Mouse (Mus musculus) kidney, adult 2 months (tissue): ENCODE results near the gene Cmtm3. TPM values are rescaled to one million over a fixed set of nuclear protein-coding genes. Genes with fewer than 3 reads are reported as not detected.

Source experiments
- DNase-seq: peaks from one replicate; pipeline ENCODE4 v3.0.0; 2021
- H3K27ac ChIP-seq: fragments of 200-500 bp; 2 replicates; pipeline ENCODE4 v1.5.1; 2012; ENCODE audit warnings: low read depth, low read length, control low read depth, inconsistent platforms; ENCODE audit not compliant: insufficient read depth
- H3K27me3 ChIP-seq: fragments of 200-500 bp; replicated peaks from 2 replicates; pipeline ENCODE4 v1.6.1; 2012; ENCODE audit warnings: mild to moderate bottlenecking, moderate library complexity, low read length, inconsistent platforms; ENCODE audit not compliant: control insufficient read depth, insufficient read depth
- H3K36me3 ChIP-seq: fragments of 200-500 bp; 2 replicates; pipeline ENCODE4 v1.6.1; 2012; ENCODE audit warnings: mild to moderate bottlenecking, moderate library complexity, low read length, inconsistent platforms; ENCODE audit not compliant: control insufficient read depth, insufficient read depth
- H3K4me1 ChIP-seq: fragments of 200-500 bp; 2 replicates; pipeline ENCODE4 v1.6.1; 2011; ENCODE audit warnings: low read length; ENCODE audit not compliant: control insufficient read depth, insufficient read depth
- H3K4me3 ChIP-seq: fragments of 200-500 bp; 2 replicates; pipeline ENCODE4 v1.5.1; 2011; ENCODE audit warnings: mild to moderate bottlenecking, low read depth, low read length, control low read depth; ENCODE audit not compliant: insufficient read depth
- CTCF ChIP-seq: fragments of 200-500 bp; conservative IDR thresholded peaks from 2 replicates; pipeline ENCODE4 v1.5.1; 2011; ENCODE audit warnings: low read depth, mild to moderate bottlenecking, control low read depth, low read length, moderate library complexity, mixed read lengths; ENCODE audit not compliant: insufficient read depth, insufficient read length
- POLR2A ChIP-seq: fragments of 200-500 bp; IDR thresholded peaks from one replicate; pipeline ENCODE4 v1.6.1; 2011; ENCODE audit warnings: low read depth, low read length, control low read depth
- WGBS: fragments of 180-500 bp; shearing (Covaris S2); methylation state at CpG from one replicate; pipeline ENCODE4 v1.1.7; 2018; 5-methylcytosine and 5-hydroxymethylcytosine counted together
- polyA plus RNA-seq: library from polyadenylated mRNA; depleted of rRNA; stranded (reverse); fragments of >200 nt; gene quantifications from 2 replicates; pipeline ENCODE4 v1.2.3, GENCODE M21; 2012

Gene Cmtm3
- polyA plus RNA-seq, 1 experiment = 53.3 TPM

DNA sequence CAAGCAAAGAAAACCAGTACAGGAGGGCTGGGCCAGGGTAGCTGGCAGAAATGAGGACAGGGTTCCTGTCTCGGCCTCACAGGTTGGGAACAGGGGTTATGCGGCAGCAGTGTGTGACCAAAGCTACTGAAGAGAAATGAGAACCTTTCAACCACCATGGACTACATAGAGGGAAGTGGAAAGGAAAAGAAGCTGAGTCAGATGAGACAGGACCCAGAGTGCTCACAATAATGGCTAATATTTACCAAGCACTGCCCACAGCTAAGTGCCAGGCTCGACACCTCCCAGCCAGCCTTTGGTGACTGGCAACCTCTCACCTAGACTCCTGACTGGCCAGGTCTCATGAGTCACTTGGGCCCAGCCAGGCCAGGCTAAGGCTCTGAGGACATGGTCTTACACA lies 44.8 kb downstream of the Cmtm3 start:
- TF ChIP-seq POLR2A = peak; percentile 17
- TF ChIP-seq CTCF = no peak
- DNase-seq = peak; percentile 93
- Histone ChIP-seq H3K4me3 (no peak overlapping the region), H3K27me3 (no peaks in the 10 kb centered on the region), H3K36me3 (no peaks in the 10 kb centered on the region), H3K4me1 (peaks cover 39% of the 10 kb centered on the region), H3K27ac (peak overlapping the region; percentile 81)
- WGBS = 42% methylated on average over 3 of the region's 3 CpGs

DNA sequence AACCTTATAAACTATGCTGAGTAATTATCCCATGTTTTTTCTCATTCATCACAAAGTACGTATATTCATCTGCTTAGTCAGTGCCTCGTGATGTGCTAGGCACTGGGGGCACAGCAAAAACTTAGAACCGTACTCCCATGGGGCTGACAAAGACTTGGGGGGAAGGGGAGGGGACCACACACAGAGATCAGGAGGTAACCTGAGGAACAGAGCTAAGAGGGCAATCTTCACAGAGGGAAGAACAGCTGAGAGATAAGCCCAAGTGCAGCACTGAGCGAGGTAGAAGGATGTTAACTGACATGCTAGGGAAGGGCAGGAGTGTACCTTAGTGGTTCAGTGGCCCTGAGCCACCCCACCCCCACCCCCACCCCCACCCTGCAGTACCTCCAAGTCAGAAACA lies 47.5 kb downstream of the Cmtm3 start:
- H3K4me1 ChIP-seq = peaks cover 44% of the 10 kb centered on the region
- no peak for DNase-seq
- WGBS = 53% methylated on average over 4 of the region's 4 CpGs
- no peaks in the 10 kb centered on the region for H3K27me3 ChIP-seq
- H3K4me3 ChIP-seq = no peak overlapping the region
- H3K27ac ChIP-seq = no peak overlapping the region
- TF ChIP-seq CTCF = no peak
- no peak for TF ChIP-seq POLR2A
- H3K36me3 ChIP-seq = no peaks in the 10 kb centered on the region

DNA sequence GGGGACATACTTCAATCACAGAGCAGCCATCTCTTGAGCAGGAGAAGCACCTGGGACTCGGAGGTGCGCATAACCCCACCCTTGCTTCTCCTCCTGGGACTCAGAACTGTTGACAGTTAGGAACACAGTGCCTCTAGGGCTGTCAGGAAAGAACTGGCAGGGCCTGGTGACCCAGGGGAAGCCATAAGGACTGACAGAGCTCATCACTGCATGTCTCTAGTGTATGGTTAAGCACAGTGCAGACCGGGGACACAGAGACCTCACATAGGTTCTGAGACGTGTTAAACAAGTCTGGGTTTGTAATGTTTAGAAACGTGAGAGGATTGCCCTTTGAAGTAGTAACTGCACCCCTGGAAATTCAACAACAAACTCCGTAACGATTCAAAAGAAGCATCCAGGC lies 48.3 kb downstream of the Cmtm3 start:
- TF ChIP-seq POLR2A = no peak
- Histone ChIP-seq H3K27ac (no peak overlapping the region), H3K4me3 (no peak overlapping the region), H3K36me3 (no peaks in the 10 kb centered on the region), H3K27me3 (no peaks in the 10 kb centered on the region), H3K4me1 (peaks cover 42% of the 10 kb centered on the region)
- DNase-seq = no peak
- WGBS = 50% methylated on average over 7 of the region's 7 CpGs

DNA sequence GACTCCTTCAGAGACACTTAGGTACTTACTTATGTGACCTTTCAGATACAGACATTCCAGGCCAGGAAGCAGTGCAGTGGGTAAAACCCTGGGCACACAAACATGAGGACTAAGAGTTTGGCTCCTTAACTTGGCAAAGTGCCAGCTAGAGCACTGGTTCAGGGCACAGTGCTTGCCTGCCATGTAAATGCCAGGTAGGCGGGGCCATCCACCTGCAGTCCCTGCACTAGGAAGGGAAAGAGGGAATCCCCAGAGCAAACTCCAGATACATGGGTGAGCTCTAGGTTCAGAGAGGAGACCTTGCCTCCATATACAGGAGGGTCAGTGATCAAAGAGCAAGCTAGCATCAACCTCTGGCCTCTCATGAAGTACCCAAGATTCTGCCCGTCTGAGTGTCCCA lies 48.8 kb downstream of the Cmtm3 start:
- Histone ChIP-seq H3K27ac (no peak overlapping the region), H3K36me3 (no peaks in the 10 kb centered on the region), H3K4me3 (no peak overlapping the region), H3K4me1 (peaks cover 37% of the 10 kb centered on the region), H3K27me3 (no peaks in the 10 kb centered on the region)
- peak; percentile 92 for DNase-seq
- 45% methylated on average over 2 of the region's 2 CpGs for WGBS
- TF ChIP-seq POLR2A (no peak), CTCF (no peak)

DNA sequence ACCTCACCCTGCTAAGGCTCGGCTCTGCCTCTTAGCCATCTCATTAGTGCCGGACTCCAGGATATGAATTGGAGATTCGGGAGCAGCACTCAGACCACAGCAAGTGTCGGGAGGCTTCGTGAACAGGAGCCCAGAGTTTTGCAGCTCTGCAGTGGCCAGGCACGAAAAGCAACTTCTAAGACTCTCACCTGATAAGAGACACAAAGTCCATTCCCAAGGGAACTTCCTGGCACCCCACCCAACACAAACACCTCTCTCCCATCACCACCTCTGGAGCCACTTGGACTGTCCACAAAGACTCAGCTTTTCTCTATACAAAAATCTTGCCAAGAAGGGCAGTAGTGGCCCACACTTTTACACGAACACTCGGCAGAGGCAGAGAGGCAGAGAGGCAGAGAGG lies 51.0 kb downstream of the Cmtm3 start:
- Histone ChIP-seq H3K36me3 (no peaks in the 10 kb centered on the region), H3K4me3 (no peak overlapping the region), H3K27me3 (no peaks in the 10 kb centered on the region), H3K4me1 (peaks cover 24% of the 10 kb centered on the region), H3K27ac (no peak overlapping the region)
- DNase-seq = no peak
- WGBS = 69% methylated on average over 8 of the region's 8 CpGs
- TF ChIP-seq POLR2A (no peak), CTCF (no peak)

DNA sequence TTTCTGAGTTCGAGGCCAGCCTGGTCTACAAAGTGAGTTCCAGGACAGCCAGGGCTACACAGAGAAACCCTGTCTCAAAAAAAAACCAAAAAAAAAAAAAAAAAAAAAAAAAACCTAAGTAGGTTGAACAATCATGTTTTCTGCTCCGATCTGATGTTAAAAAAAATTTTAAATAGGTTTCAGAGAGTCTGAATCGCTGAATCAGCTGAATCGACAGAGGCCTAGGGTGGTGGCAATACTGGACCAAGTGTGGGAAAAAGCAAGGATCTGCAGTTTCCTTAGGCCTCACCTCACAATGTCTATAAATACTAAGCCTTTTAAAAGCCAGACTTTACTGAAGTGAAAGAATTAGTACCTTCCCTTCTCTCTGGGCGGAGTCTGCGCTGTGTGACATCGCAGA lies 53.9 kb downstream of the Cmtm3 start:
- Histone ChIP-seq H3K4me3 (no peak overlapping the region), H3K4me1 (peaks cover 10% of the 10 kb centered on the region; the same call in 1 of the 2 replicates), H3K36me3 (no peaks in the 10 kb centered on the region), H3K27me3 (no peaks in the 10 kb centered on the region), H3K27ac (no peak overlapping the region)
- TF ChIP-seq POLR2A (no peak), CTCF (no peak)
- no peak for DNase-seq
- 92% methylated on average over 6 of the region's 7 CpGs for WGBS

DNA sequence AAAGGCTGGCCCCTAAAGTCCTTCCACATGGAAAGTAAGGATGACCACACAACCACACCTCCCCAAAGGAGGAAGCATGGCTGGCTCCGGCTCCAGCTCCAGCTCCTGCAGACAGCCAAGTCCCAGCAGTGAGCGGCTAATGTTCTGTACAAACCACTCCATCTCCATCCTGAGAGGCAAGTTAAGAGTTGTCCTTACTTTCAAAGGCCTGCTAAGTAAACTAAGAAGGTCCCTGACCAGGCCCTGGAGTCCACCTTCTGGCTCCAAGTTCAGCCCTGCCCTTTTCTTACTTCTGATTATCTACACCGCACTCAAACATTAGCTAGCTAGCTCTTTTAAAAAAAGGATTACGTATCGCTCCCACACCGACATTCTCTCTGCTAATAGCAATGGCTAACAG lies 54.6 kb downstream of the Cmtm3 start:
- H3K27me3 ChIP-seq = no peaks in the 10 kb centered on the region
- no peak for DNase-seq
- H3K36me3 ChIP-seq = no peaks in the 10 kb centered on the region
- TF ChIP-seq CTCF = no peak
- TF ChIP-seq POLR2A = no peak
- 65% methylated on average over 6 of the region's 6 CpGs for WGBS
- peaks cover 9% of the 10 kb centered on the region; the same call in 1 of the 2 replicates for H3K4me1 ChIP-seq
- no peak overlapping the region for H3K4me3 ChIP-seq
- no peak overlapping the region for H3K27ac ChIP-seq
